Mouse (Mus musculus): ENCODE results near the gene Nostrin. TPM values are rescaled to one million over a fixed set of nuclear protein-coding genes. Genes with fewer than 3 reads are reported as not detected.

Gene Nostrin
- polyA plus RNA-seq, 1 experiment from 2014 or later, result 1.7 TPM

GRCm38 (mm10) chr2:69132488-69133040, 3.0 kb upstream of the Nostrin start:
- no peak overlapping the region for H3K9ac ChIP-seq
- no peaks in the 10 kb centered on the region for H3K9me3 ChIP-seq
- no peak overlapping the region for H3K27ac ChIP-seq
- 32% methylated on average over 5 of the region's 5 CpGs for WGBS
- H3K4me3 ChIP-seq, result no peak overlapping the region
- H3K4me2 ChIP-seq, result no peak overlapping the region
- peaks cover 7% of the 10 kb centered on the region for H3K4me1 ChIP-seq
- no peaks in the 10 kb centered on the region for H3K27me3 ChIP-seq (replicated peaks)
- H3K36me3 ChIP-seq (replicated peaks), result no peaks in the 10 kb centered on the region
- no peak for ATAC-seq (replicated peaks)

- WGBS, result 93% methylated on average over 1 of the region's 1 CpGs
- ATAC-seq (replicated peaks), result no peak
- H3K4me2 ChIP-seq, result no peak overlapping the region
These were observed 1.4 kb upstream of the Nostrin start for GRCm38 (mm10) chr2:69134186-69134585.

GRCm38 (mm10) chr2:69134937-69135336, 663 bp upstream of the Nostrin start:
- H3K27ac ChIP-seq, result no peak overlapping the region
- no peaks in the 10 kb centered on the region for H3K4me1 ChIP-seq
- no peak overlapping the region for H3K4me2 ChIP-seq
- no peaks in the 10 kb centered on the region for H3K36me3 ChIP-seq (replicated peaks)
- 80% methylated on average over 9 of the region's 9 CpGs for WGBS
- no peak overlapping the region for H3K9ac ChIP-seq
- no peak for ATAC-seq (replicated peaks)
- no peak overlapping the region for H3K4me3 ChIP-seq
- H3K9me3 ChIP-seq, result no peaks in the 10 kb centered on the region
- no peaks in the 10 kb centered on the region for H3K27me3 ChIP-seq (replicated peaks)

More at GRCm38 (mm10) chr2:69134186-69134585, 1.4 kb upstream of the Nostrin start:
- Histone ChIP-seq H3K9ac (no peak overlapping the region), H3K27me3 (replicated peaks) (no peaks in the 10 kb centered on the region), H3K36me3 (replicated peaks) (no peaks in the 10 kb centered on the region), H3K9me3 (no peaks in the 10 kb centered on the region), H3K4me3 (no peak overlapping the region), H3K4me1 (peaks cover 2% of the 10 kb centered on the region), H3K27ac (no peak overlapping the region)

- Histone ChIP-seq H3K9me3 (no peaks in the 10 kb centered on the region), H3K27me3 (replicated peaks) (no peaks in the 10 kb centered on the region), H3K9ac (no peak overlapping the region), H3K4me3 (no peak overlapping the region), H3K36me3 (replicated peaks) (no peaks in the 10 kb centered on the region), H3K4me1 (no peaks in the 10 kb centered on the region), H3K4me2 (no peak overlapping the region), H3K27ac (no peak overlapping the region)
- ATAC-seq (replicated peaks), result no peak
- 91% methylated on average over 10 of the region's 10 CpGs for WGBS
These were observed 1.9 kb downstream of the Nostrin start for GRCm38 (mm10) chr2:69137406-69138084.

GRCm38 (mm10) chr2:69138759-69139158, 3.2 kb downstream of the Nostrin start:
- no peaks in the 10 kb centered on the region for H3K9me3 ChIP-seq
- no peak overlapping the region for H3K27ac ChIP-seq
- H3K4me3 ChIP-seq, result no peak overlapping the region
- H3K9ac ChIP-seq, result no peak overlapping the region
- WGBS, result 69% methylated on average over 4 of the region's 4 CpGs
- ATAC-seq (replicated peaks), result no peak
- no peaks in the 10 kb centered on the region for H3K27me3 ChIP-seq (replicated peaks)
- H3K4me2 ChIP-seq, result no peak overlapping the region
- H3K36me3 ChIP-seq (replicated peaks), result no peaks in the 10 kb centered on the region
- H3K4me1 ChIP-seq, result no peaks in the 10 kb centered on the region

- Histone ChIP-seq H3K27ac (no peak overlapping the region), H3K4me3 (no peak overlapping the region), H3K36me3 (replicated peaks) (no peaks in the 10 kb centered on the region), H3K9ac (no peak overlapping the region), H3K27me3 (replicated peaks) (no peaks in the 10 kb centered on the region), H3K9me3 (no peaks in the 10 kb centered on the region), H3K4me2 (no peak overlapping the region), H3K4me1 (no peaks in the 10 kb centered on the region)
- ATAC-seq (replicated peaks), result no peak
- WGBS, result 62% methylated on average over 2 of the region's 2 CpGs
These were observed 4.6 kb downstream of the Nostrin start for GRCm38 (mm10) chr2:69140215-69140614.

- ATAC-seq (replicated peaks), result no peak
- Histone ChIP-seq H3K9me3 (no peaks in the 10 kb centered on the region), H3K4me3 (no peak overlapping the region), H3K4me2 (no peak overlapping the region), H3K36me3 (replicated peaks) (no peaks in the 10 kb centered on the region), H3K4me1 (no peaks in the 10 kb centered on the region), H3K27me3 (replicated peaks) (no peaks in the 10 kb centered on the region), H3K9ac (no peak overlapping the region), H3K27ac (no peak overlapping the region)
- 62% methylated on average over 4 of the region's 4 CpGs for WGBS
These were observed 5.2 kb downstream of the Nostrin start for GRCm38 (mm10) chr2:69140816-69141215.

GRCm38 (mm10) chr2:69148691-69149090, 13.1 kb downstream of the Nostrin start:
- H3K27me3 ChIP-seq (replicated peaks), result no peaks in the 10 kb centered on the region
- no peaks in the 10 kb centered on the region for H3K4me1 ChIP-seq
- ATAC-seq (replicated peaks), result no peak
- no peaks in the 10 kb centered on the region for H3K9me3 ChIP-seq
- no peak overlapping the region for H3K9ac ChIP-seq
- no peak overlapping the region for H3K27ac ChIP-seq
- no peaks in the 10 kb centered on the region for H3K36me3 ChIP-seq (replicated peaks)
- no peak overlapping the region for H3K4me2 ChIP-seq
- 70% methylated on average over 3 of the region's 3 CpGs for WGBS
- no peak overlapping the region for H3K4me3 ChIP-seq

DNA sequence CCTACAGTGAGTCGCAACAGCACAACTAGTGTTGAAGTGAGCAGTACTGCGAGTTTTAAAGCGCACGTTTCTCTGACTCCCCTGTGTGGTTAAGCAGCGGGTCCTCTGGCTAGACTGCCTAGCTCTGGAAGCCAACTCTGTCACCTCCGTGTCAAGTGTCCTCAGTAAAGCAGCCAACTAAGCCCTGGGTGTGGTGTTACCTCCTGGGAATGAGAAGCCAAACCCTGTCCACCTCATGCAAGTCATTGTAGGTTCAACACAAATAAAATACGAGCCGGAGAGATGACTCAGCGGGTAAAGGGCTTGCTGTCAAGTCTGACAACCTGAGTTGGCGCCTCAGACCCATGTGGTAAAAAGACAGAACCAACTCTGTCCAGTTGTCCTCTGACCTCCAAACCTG, 13.6 kb downstream of the Nostrin start:
- H3K9ac ChIP-seq, result no peak overlapping the region
- H3K27me3 ChIP-seq (replicated peaks), result no peaks in the 10 kb centered on the region
- ATAC-seq (replicated peaks), result no peak
- no peak overlapping the region for H3K4me2 ChIP-seq
- H3K36me3 ChIP-seq (replicated peaks), result no peaks in the 10 kb centered on the region
- H3K9me3 ChIP-seq, result no peaks in the 10 kb centered on the region
- H3K4me1 ChIP-seq, result no peaks in the 10 kb centered on the region
- no peak overlapping the region for H3K27ac ChIP-seq
- WGBS, result 92% methylated on average over 10 of the region's 10 CpGs
- H3K4me3 ChIP-seq, result no peak overlapping the region

GRCm38 (mm10) chr2:69150841-69151240, 15.2 kb downstream of the Nostrin start:
- Histone ChIP-seq H3K9me3 (no peaks in the 10 kb centered on the region), H3K4me1 (no peaks in the 10 kb centered on the region), H3K4me2 (no peak overlapping the region), H3K9ac (no peak overlapping the region), H3K27ac (no peak overlapping the region), H3K36me3 (replicated peaks) (no peaks in the 10 kb centered on the region), H3K27me3 (replicated peaks) (no peaks in the 10 kb centered on the region), H3K4me3 (no peak overlapping the region)
- no peak for ATAC-seq (replicated peaks)
- 20% methylated on average over 5 of the region's 5 CpGs for WGBS

DNA sequence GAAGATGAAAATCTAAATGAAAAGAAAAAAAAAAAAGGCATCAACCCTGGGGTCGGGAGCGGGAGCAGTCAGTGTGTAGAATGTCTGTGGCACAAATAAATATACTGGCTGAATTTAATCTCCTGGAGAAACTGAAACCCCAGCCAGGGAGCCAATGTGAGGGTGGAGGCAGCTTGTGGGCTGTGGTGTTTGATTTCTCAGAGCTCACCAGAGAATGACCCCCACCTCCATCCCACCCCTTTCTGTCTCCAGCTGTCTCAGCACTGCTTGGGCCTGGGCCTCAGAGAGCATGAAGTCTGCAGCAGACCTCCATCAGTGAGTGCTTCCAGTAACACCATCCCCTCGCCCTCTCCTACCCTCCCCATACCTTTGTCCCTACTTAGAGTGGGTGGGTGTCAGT, 20.3 kb downstream of the Nostrin start:
- 75% methylated on average over 3 of the region's 3 CpGs for WGBS
- no peak overlapping the region for H3K4me2 ChIP-seq
- H3K9ac ChIP-seq, result no peak overlapping the region
- H3K4me1 ChIP-seq, result no peaks in the 10 kb centered on the region
- no peaks in the 10 kb centered on the region for H3K9me3 ChIP-seq
- H3K27me3 ChIP-seq (replicated peaks), result no peaks in the 10 kb centered on the region
- H3K4me3 ChIP-seq, result no peak overlapping the region
- H3K27ac ChIP-seq, result no peak overlapping the region
- no peaks in the 10 kb centered on the region for H3K36me3 ChIP-seq (replicated peaks)
- no peak for ATAC-seq (replicated peaks)

- Histone ChIP-seq H3K4me2 (no peak overlapping the region), H3K9me3 (no peaks in the 10 kb centered on the region), H3K36me3 (replicated peaks) (no peaks in the 10 kb centered on the region), H3K27me3 (replicated peaks) (no peaks in the 10 kb centered on the region), H3K27ac (no peak overlapping the region), H3K4me3 (no peak overlapping the region), H3K4me1 (no peaks in the 10 kb centered on the region), H3K9ac (no peak overlapping the region)
- no peak for ATAC-seq (replicated peaks)
- WGBS, result 75% methylated on average over 7 of the region's 7 CpGs
These were observed 20.7 kb downstream of the Nostrin start for GRCm38 (mm10) chr2:69156283-69156682.

GRCm38 (mm10) chr2:69158907-69159306, 23.3 kb downstream of the Nostrin start:
- H3K4me2 ChIP-seq, result no peak overlapping the region

More at GRCm38 (mm10) chr2:69158907-69159306, 23.3 kb downstream of the Nostrin start:
- Histone ChIP-seq H3K27me3 (replicated peaks) (no peaks in the 10 kb centered on the region), H3K4me1 (no peaks in the 10 kb centered on the region), H3K9ac (no peak overlapping the region), H3K4me3 (no peak overlapping the region), H3K36me3 (replicated peaks) (no peaks in the 10 kb centered on the region), H3K9me3 (no peaks in the 10 kb centered on the region), H3K27ac (no peak overlapping the region)
- no peak for ATAC-seq (replicated peaks)

Measured in midbrain, embryonic 15.5 days (tissue).